Mouse (Mus musculus) stomach, embryonic 16.5 days (tissue): Measurements from ENCODE around the gene Mybph. TPM values are rescaled to one million over a fixed set of nuclear protein-coding genes. Genes with fewer than 3 reads are reported as not detected.
A peak's percentile ranks its signal among the peaks of the same experiment; 100 is the strongest.

Experiments
- ATAC-seq: fragments of 200-750 bp; cut with Nextera tagmentation; 2 replicates; pipeline ENCODE4 v1.8.0; 2017; ENCODE audit warnings: moderate number of reproducible peaks, moderate TSS enrichment; ENCODE audit not compliant: insufficient read depth, low FRiP score
- H3K27ac ChIP-seq: fragments of 300-500 bp; sonication (generic); 2 replicates; pipeline ENCODE4 v1.5.1; 2014; ENCODE audit warnings: low read length
- H3K27me3 ChIP-seq: fragments of 300-500 bp; sonication (generic); 2 replicates; pipeline ENCODE4 v1.6.1; 2014; ENCODE audit warnings: low read length, control low read depth, mixed read lengths; ENCODE audit not compliant: control insufficient read depth, insufficient read depth
- H3K36me3 ChIP-seq: fragments of 300-500 bp; sonication (generic); 2 replicates; pipeline ENCODE4 v1.6.1; 2014; ENCODE audit warnings: low read length; ENCODE audit not compliant: control insufficient read depth, insufficient read depth
- H3K4me1 ChIP-seq: fragments of 300-500 bp; sonication (generic); 2 replicates; pipeline ENCODE4 v1.6.1; 2014; ENCODE audit warnings: low read length, control low read depth, mixed read lengths; ENCODE audit not compliant: control insufficient read depth, insufficient read depth
- H3K4me2 ChIP-seq: fragments of 300-500 bp; sonication (generic); 2 replicates; pipeline ENCODE4 v1.6.1; 2014; ENCODE audit warnings: low read depth, low read length, mixed read lengths
- H3K4me3 ChIP-seq: fragments of 300-500 bp; sonication (generic); replicated peaks from 2 replicates; pipeline ENCODE4 v1.5.1; 2014; ENCODE audit warnings: mild to moderate bottlenecking, low read length
- H3K9ac ChIP-seq: fragments of 300-500 bp; sonication (generic); 2 replicates; pipeline ENCODE4 v1.6.1; 2014; ENCODE audit warnings: low read length
- H3K9me3 ChIP-seq: fragments of 300-500 bp; sonication (generic); replicated peaks from 2 replicates; pipeline ENCODE4 v1.6.1; 2016; ENCODE audit warnings: low read length, control low read depth; ENCODE audit not compliant: control insufficient read depth
- WGBS: fragments of 180-500 bp; shearing (Covaris S2); extraction: QIAGEN DNeasy Blood & Tissue Kit; methylation state at CpG from one replicate; pipeline ENCODE4 v1.1.7; 2014; 5-methylcytosine and 5-hydroxymethylcytosine counted together
- polyA plus RNA-seq: library from polyadenylated mRNA; unstranded; fragments of >200 nt; fragmentation: Nextera tagmentation; extraction: Ambion mirVana; gene quantifications from 2 replicates; pipeline ENCODE4 v1.2.1, GENCODE M21; 2015

The Mybph gene
- polyA plus RNA-seq, 1 experiment from 2014 or later = 9.0 TPM

DNA sequence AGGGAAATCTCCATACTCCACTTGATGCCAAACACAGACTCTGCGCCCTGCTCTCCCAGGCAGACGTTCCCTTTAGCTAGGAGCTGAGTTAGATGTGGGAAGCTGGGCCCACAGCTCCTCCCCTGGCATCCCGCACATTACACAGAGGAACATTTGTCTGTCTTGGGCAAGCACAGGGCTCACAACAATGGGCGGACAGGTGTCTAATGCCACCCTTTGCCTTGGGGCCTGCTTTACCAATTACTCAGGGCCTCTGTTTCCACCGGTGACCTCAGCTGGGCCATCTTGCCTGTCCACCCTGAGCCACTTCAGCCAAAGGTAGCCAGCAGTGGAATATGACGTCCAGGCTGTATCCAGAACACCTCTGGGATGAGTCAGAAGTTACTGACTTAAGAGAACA lies 31.8 kb upstream of the Mybph start:
- 75% methylated on average over 6 of the region's 6 CpGs for WGBS
- Histone ChIP-seq H3K36me3 (no peaks in the 10 kb centered on the region), H3K4me1 (no peaks in the 10 kb centered on the region), H3K9me3 (no peaks in the 10 kb centered on the region), H3K27me3 (no peaks in the 10 kb centered on the region), H3K4me2 (no peak overlapping the region), H3K9ac (no peak overlapping the region), H3K4me3 (no peak overlapping the region), H3K27ac (no peak overlapping the region)
- ATAC-seq = no peak

DNA sequence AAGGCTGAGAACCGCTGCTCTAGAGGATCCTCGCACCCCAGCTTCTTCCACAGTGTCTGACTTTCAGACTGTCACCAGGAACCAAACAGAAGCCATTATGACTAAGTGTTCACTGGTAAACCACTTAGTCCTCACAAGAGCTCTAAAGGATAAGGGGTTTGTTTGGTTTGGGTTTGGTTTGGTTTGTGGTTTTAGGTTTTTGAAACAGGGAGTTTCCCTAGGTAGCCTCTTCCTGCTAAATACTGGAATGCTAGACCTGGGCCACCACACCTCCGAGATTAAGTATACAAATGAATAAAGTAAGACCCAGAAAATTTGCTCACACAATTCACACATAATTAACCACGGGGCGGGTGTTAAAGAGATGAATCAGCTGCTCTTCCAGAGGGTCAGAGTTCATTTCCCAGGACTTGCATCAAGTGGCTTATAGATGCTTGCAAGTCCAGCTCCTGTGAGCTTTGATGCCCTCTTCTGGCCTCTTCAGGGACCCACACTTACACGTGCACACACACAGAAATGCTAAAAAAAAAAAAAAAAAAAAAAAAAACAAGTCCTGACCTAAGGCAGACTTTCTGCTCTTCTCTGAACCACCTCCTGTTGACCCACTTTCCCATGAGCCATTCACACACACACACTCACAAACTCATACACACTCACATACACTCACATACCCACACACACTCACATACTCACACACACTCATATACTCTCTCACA lies 30.6 kb upstream of the Mybph start:
- no peaks in the 10 kb centered on the region for H3K9me3 ChIP-seq
- ATAC-seq = no peak
- no peak overlapping the region for H3K4me2 ChIP-seq
- no peak overlapping the region for H3K4me3 ChIP-seq
- no peak overlapping the region for H3K9ac ChIP-seq
- no peaks in the 10 kb centered on the region for H3K4me1 ChIP-seq
- no peak overlapping the region for H3K27ac ChIP-seq
- 73% methylated on average over 6 of the region's 6 CpGs for WGBS
- no peaks in the 10 kb centered on the region for H3K36me3 ChIP-seq
- no peaks in the 10 kb centered on the region for H3K27me3 ChIP-seq

DNA sequence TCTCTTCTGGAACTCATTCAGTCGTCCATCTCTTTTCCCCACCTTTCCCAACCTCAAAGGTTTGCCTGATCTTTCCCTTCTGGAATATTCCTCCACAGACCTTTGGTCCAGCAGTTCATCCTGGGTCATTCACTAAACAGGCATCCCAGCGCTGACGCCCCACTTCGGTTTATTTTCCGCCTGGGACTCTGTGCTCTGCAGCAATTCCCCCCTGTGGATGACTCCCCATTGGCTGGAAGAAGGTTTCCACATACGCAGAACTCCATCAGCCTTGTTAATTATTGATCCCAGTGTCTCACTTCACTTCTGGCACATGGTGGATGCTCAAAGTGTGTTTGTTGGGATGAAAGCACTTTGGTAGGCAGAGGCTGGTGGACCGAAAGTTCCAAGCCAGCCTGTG lies 29.8 kb upstream of the Mybph start:
- Histone ChIP-seq H3K4me2 (no peak overlapping the region), H3K4me1 (no peaks in the 10 kb centered on the region), H3K9ac (no peak overlapping the region), H3K36me3 (no peaks in the 10 kb centered on the region), H3K9me3 (no peaks in the 10 kb centered on the region), H3K27ac (no peak overlapping the region), H3K27me3 (no peaks in the 10 kb centered on the region), H3K4me3 (no peak overlapping the region)
- no peak for ATAC-seq
- WGBS = 89% methylated on average over 7 of the region's 7 CpGs

DNA sequence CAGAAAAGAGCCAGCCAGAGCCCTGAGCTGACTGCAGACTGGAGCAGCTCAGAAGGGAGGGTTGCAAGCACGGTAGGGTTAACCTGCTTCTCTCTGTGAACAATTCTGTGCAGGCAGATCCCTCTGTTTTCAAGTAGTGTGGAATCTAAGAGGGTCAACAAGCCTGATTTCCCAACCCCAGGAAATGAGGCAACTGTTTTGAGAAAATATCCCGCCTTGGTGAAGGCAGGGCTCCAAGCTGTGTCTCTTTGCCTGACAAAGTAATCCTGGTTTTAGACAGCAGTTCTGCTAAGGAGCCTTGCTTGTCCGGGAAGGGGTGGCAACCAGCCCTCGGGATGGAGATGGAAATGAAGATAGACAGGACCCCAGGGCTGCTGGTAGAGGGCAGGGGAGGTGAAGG lies 28.8 kb upstream of the Mybph start:
- H3K27me3 ChIP-seq = no peaks in the 10 kb centered on the region
- H3K4me3 ChIP-seq = no peak overlapping the region
- ATAC-seq = no peak
- no peaks in the 10 kb centered on the region for H3K4me1 ChIP-seq
- H3K9ac ChIP-seq = no peak overlapping the region
- no peak overlapping the region for H3K27ac ChIP-seq
- no peaks in the 10 kb centered on the region for H3K36me3 ChIP-seq
- H3K4me2 ChIP-seq = no peak overlapping the region
- H3K9me3 ChIP-seq = no peaks in the 10 kb centered on the region
- WGBS = 62% methylated on average over 4 of the region's 4 CpGs

DNA sequence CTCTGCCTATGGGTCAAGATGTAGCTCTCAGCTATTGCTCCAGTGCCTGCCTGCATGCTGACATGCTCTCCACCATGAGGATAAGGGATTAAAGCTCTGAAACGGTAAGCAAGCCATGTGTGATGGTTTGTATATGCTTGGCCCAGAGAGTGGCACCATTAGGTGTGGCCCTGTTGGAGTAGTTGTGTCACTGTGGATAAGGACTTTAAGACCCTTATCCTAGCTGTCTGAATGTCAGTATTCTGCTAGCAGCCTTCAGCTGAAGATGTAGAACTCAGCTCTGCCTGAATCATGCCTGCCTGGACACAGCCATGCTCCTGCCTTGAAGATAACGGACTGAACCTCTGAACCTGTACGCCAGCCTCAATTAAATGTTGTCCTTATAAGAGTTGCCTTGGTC lies 26.7 kb upstream of the Mybph start:
- Histone ChIP-seq H3K27me3 (no peaks in the 10 kb centered on the region), H3K36me3 (no peaks in the 10 kb centered on the region), H3K27ac (no peak overlapping the region), H3K9ac (no peak overlapping the region), H3K4me3 (no peak overlapping the region), H3K9me3 (no peaks in the 10 kb centered on the region), H3K4me2 (no peak overlapping the region), H3K4me1 (no peaks in the 10 kb centered on the region)
- 87% methylated on average over 3 of the region's 3 CpGs for WGBS
- ATAC-seq = no peak

DNA sequence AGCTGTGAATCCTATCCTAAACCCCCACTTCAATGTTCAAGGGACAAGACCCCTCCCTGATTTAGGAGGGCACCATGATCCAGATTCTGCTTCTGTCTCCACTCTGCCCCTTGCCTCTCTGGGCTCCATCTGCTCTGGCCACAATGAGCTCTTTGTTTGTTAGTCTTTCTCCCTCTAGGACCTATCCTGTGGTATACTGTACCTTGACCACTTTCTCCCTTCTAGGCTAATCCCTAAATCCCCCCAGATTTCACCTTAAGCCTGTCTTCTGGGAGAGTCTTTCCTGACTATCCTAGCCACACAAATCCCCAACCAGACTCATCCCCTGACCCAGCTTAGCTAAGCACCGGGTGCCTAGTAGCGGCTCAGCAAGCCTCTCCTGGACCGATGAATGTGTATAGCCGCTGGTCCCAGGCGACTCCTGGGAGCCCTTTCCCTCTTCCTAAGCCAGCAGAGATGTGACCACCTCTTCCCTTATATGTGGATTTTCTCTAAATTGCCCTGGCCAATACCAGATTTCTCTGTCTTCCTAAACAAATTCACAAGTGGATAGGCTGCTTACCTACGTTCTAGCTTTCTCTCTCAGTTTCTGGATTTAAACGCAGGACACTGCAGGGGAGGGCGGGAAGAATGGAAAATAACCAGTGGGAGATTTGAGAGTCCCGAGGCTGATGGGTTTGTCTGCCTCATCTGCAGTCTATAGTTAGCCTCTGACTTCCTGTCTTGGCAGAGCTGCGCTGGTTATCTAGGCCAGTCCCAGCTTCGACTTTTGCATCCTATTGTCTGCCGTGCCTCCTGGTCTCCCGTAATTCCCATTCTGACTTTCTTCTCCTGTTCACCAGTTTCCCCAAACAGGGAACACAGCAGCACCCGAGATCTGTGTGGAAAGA lies 25.6 kb upstream of the Mybph start:
- no peaks in the 10 kb centered on the region for H3K36me3 ChIP-seq
- H3K4me2 ChIP-seq = no peak overlapping the region
- H3K4me3 ChIP-seq = no peak overlapping the region
- no peaks in the 10 kb centered on the region for H3K4me1 ChIP-seq
- 60% methylated on average over 14 of the region's 14 CpGs for WGBS
- H3K27ac ChIP-seq = no peak overlapping the region
- no peak for ATAC-seq
- no peak overlapping the region for H3K9ac ChIP-seq
- no peaks in the 10 kb centered on the region for H3K27me3 ChIP-seq
- no peaks in the 10 kb centered on the region for H3K9me3 ChIP-seq

DNA sequence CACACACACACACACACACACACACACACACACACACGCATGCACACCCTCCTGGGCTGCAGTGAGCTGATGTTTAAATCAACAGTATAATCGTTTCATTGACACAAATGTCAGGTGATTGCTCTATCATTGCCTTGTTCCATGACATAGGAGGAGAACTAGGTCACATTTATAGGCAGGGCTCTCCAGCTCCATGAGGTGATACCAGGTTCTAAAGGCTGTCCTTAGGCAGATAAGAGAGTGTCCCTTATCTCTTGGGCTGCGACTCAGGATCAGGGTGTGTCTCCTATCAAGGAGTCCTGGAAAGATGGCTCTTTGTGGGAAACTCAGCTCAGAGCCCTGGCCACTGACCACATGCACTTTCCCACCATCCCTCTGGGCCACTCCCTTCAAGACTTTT lies 24.7 kb upstream of the Mybph start:
- Histone ChIP-seq H3K27ac (no peak overlapping the region), H3K9me3 (no peaks in the 10 kb centered on the region), H3K4me1 (no peaks in the 10 kb centered on the region), H3K27me3 (no peaks in the 10 kb centered on the region), H3K9ac (no peak overlapping the region), H3K4me2 (no peak overlapping the region), H3K4me3 (no peak overlapping the region), H3K36me3 (no peaks in the 10 kb centered on the region)
- 60% methylated on average over 3 of the region's 3 CpGs for WGBS
- ATAC-seq = no peak; the same call in 1 of the 2 replicates

DNA sequence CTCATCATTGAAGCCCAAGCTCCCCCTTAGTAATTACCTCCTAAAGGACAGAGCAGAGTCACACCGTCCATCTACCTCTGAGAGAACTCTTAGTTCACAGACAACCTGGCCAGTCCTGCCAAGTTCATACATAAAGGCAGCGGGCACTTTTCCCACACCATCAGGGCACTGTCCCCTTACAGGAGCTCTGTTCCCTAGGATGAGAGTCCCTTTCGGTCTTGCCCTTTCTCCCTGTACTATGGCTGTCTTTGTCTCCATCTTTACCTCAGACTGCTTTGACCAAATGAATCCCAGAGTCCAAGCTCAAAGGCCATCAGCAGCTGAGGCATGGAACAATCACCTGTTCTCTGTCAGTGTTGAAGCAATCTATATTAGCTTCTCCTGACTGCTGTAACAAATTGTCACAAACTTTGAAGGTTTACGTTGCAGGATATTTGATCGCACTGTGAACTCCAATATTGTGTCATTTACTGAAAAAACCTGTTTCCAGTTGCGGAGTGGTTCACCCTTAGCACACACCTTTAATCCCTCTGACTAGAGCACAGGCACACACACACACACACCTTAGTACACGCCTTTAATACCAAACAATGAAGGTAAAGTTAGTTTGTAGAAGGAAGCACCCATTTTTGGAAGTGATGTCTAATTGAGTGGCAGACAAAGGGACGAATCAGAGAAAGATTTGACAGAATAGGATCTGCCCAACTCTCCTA lies 24.1 kb upstream of the Mybph start:
- no peak overlapping the region for H3K4me2 ChIP-seq
- no peak overlapping the region for H3K27ac ChIP-seq
- H3K27me3 ChIP-seq = no peaks in the 10 kb centered on the region
- no peaks in the 10 kb centered on the region for H3K36me3 ChIP-seq
- WGBS = 81% methylated on average over 8 of the region's 8 CpGs
- no peak overlapping the region for H3K9ac ChIP-seq
- no peak overlapping the region for H3K4me3 ChIP-seq
- ATAC-seq = peak; percentile 58; the same call in 1 of the 2 replicates
- no peaks in the 10 kb centered on the region for H3K4me1 ChIP-seq
- H3K9me3 ChIP-seq = no peaks in the 10 kb centered on the region

DNA sequence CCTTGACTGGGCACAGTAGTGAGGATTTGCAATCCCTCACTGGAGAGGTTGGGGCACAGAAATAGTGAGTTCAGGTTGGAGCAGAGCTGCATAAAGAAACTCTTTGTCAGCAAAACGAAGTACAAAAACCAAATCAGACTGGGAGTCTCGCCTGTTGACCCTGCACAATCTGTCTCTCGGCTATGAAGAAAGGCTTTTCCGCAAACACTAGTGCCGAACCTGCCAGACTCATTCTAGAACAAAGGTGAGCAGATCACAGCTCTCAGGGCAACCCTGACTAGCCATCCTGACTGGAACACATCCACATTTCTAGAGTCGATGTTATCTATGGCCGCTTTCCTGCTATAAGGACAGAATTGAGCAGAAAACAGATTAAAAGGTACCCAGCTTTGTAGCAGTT lies 20.2 kb upstream of the Mybph start:
- Histone ChIP-seq H3K9me3 (no peaks in the 10 kb centered on the region), H3K27ac (no peak overlapping the region), H3K9ac (no peak overlapping the region), H3K27me3 (no peaks in the 10 kb centered on the region), H3K4me1 (no peaks in the 10 kb centered on the region), H3K4me2 (no peak overlapping the region), H3K36me3 (no peaks in the 10 kb centered on the region), H3K4me3 (no peak overlapping the region)
- WGBS = 49% methylated on average over 7 of the region's 7 CpGs
- ATAC-seq = no peak
